Mouse (Mus musculus) bone marrow macrophage, adult 2 months (primary cell): ENCODE measurements around the gene Slc6a12.

Experiments
- CTCF ChIP-seq: IDR thresholded peaks from 2 replicates; pipeline ENCODE4 v1.5.1; 2012; ENCODE audit warnings: low read depth, mild to moderate bottlenecking, low read length, moderate library complexity
- POLR2A ChIP-seq: IDR thresholded peaks from 2 replicates; pipeline ENCODE4 v1.6.1; 2012; ENCODE audit warnings: mild to moderate bottlenecking, low read depth, low read length, borderline replicate concordance

DNA sequence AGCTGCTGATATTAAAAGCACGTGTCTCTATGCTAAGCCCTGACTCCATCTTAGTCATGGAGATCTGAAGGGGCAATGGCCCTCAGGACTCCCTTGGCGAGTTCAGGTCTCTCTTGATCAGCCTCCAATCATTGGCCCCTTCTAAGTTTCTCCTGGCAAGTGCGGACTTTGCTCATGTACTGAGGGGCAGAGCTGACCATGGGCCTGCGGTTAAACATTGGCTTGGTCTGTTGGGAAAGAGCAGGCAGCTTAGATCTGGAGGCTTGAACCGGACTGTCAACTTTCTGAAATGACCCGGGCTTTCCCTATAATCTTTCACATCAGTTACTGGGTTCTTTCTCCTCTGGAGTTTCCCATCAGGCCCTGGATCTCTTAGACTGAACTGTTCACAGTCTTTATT, 31.9 kb upstream of the Slc6a12 start:
- no peak for TF ChIP-seq POLR2A
- no peak for TF ChIP-seq CTCF
